In the genomic region with DNA sequence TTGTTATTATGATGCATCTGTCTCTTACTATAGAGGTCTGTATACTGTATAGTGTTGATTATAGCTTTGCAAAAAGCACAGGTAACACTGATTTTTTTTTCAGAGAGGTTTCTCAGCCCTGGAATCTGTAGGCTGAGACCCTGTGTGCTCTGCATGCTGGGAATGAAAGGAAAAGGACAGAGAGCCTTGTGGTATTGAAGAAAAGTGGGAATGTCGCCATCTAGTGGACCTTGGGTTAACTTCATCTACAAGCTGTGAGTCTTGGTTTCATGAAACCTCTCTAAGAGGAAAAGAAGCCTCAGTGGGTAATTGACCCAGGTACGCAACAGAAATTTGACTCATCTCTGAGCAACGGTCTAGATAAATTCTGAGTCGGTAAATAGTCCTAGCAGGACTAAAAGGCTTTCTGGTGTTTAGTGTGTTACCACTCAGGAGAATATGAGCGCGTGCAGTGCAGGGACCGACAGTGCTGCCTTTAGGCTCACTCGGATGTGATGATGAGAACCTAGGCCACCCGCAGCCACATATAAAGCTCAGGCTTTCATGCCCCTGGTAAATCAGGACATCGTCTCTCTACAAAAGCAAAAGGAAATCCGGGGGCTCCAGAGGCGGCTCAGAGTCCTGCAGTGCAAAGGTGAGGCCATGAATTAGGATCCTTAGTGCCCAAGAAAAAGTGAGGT, we compare ENCODE assay signal across 8 mouse cellular contexts.
DNase-seq lines count a peak whose midpoint lies in the region.

No protein-coding gene starts in this region.

- DNase-seq in adrenal gland, adult 2 months = peak; percentile 3
- no peak for DNase-seq in adrenal gland, adult 8-10 months
- DNase-seq in thymus, postnatal 0 days (ENCODE audit: low spot score) = peak; percentile 14
- DNase-seq in thymus, adult 18-20 months = no peak
- peak; percentile 38 to 68 for DNase-seq in frontal cortex, postnatal 36 days (ENCODE audit: low spot score in 2 of 2)
- peak; percentile 56 to 68 for DNase-seq in left cerebral cortex, postnatal 25 days (ENCODE audit: low spot score in 2 of 2)
- DNase-seq in retina, embryonic 14.5 days (ENCODE audit: low spot score) = peak; percentile 63
- no peak for DNase-seq in c-Kit-positive CD71-positive TER-119-positive erythroid progenitor cells, embryonic 14.5 days (ENCODE audit: low spot score)

- intact Hi-C loops in left cerebral cortex, postnatal 25 days (cut with DNase I) = no loop called here

Comparison
In these comparisons a context has a peak if more than half of its experiments do, and no peak if none do; other contexts are left out.
1. DNase-seq: peak in adrenal gland, adult 2 months (single experiment), thymus, postnatal 0 days (single experiment), frontal cortex, postnatal 36 days (2 of 2), left cerebral cortex, postnatal 25 days (2 of 2) and retina, embryonic 14.5 days (single experiment); none in adrenal gland, adult 8-10 months (single experiment), thymus, adult 18-20 months (0 of 2) and c-Kit-positive CD71-positive TER-119-positive erythroid progenitor cells, embryonic 14.5 days (single experiment).